23 mouse cellular contexts compared by ENCODE assay signal in the genomic region with DNA sequence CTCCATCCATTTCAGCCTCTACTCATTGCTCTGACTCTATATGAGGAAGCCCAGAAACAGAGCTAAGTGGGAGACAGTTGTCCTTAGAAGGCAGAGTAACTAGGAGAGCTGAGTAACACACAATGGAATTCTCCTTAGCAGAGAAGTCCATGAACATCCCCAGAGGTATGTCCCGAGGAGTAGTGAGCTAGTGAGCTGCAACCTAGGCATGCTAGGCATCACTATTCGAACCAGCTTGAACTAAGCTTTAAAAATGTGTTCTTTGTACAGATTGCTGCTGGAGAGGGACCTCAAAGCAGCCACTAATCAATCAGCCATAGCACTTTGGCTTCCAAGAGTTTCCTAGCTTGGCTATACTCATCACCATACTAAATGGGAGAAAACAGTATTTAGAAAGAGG. TPM values are rescaled to one million over a fixed set of nuclear protein-coding genes. Genes with fewer than 3 reads are reported as not detected.
A peak's percentile ranks its signal among the peaks of the same experiment; 100 is the strongest.
DNase-seq lines count a peak whose midpoint lies in the region; ATAC-seq and TF ChIP-seq lines count a peak whose summit lies in the region.
"Had no signal": no experiment of that assay in that cellular context is flagged by ENCODE, and none has a peak within 500 bp of the region (broad histone marks: within the 10 kb centered on the region; RNA-seq: fewer than 3 reads in every experiment).

No protein-coding gene starts in this region.

- no peaks in the 10 kb centered on the region for H3K9me3 ChIP-seq in heart, embryonic 13.5 days
- H3K9me3 ChIP-seq: G1E; heart, embryonic 12.5 days had no signal

- DNase-seq in heart, adult 2 months, result no peak
- DNase-seq in fibroblast of lung, adult 2 months (ENCODE audit: low read depth), result peak; percentile 25
- DNase-seq in kidney, postnatal 25 days, result no peak
- no peak for DNase-seq in spleen, adult 12 weeks (ENCODE audit: low spot score)
- DNase-seq: adrenal gland, postnatal 14 days; cerebellum, adult 9-10 months; kidney, adult 18-20 months; right cerebral cortex, adult 18-20 months; thymus, adult 2 months; thymus, postnatal 4 days had no signal

- 60% methylated on average over 2 of the region's 2 CpGs for WGBS in heart, embryonic 13.5 days
- WGBS in heart, adult 2 months, result 60% methylated on average over 2 of the region's 2 CpGs
- WGBS in small intestine, adult 2 months, result 81% methylated on average over 2 of the region's 2 CpGs

- no peak overlapping the region for H3K4me3 ChIP-seq in heart, embryonic 13.5 days
- H3K4me3 ChIP-seq in heart, adult 2 months, result no peak overlapping the region
- H3K4me3 ChIP-seq in C2C12 (ENCODE audit: insufficient read depth, poor library complexity, severe bottlenecking), result no peak overlapping the region
- no peak overlapping the region for H3K4me3 ChIP-seq in small intestine, adult 2 months (ENCODE audit: low read depth, low read length)
- H3K4me3 ChIP-seq: heart, embryonic 12.5 days; hindbrain, embryonic 10.5 days; midbrain, embryonic 10.5 days had no signal

- TF ChIP-seq EP300 in heart, adult 2 months (IDR thresholded peaks at IDR 0.05; ENCODE audit: insufficient read depth, low read depth, low read length), result no peak

- peak overlapping the region; percentile 33 for H3ac ChIP-seq in C2C12 (ENCODE audit: control insufficient read depth, insufficient read length, low read depth)

- H3K27me3 ChIP-seq in heart, embryonic 13.5 days (replicated peaks), result no peaks in the 10 kb centered on the region
- H3K27me3 ChIP-seq in heart, adult 2 months (ENCODE audit: control insufficient read depth, insufficient read depth, low read length), result no peaks in the 10 kb centered on the region
- H3K27me3 ChIP-seq in C2C12 (ENCODE audit: control insufficient read depth, insufficient read depth, insufficient read length), result no peaks in the 10 kb centered on the region
- H3K27me3 ChIP-seq in small intestine, adult 2 months (ENCODE audit: control insufficient read depth, insufficient read depth, low read length), result no peaks in the 10 kb centered on the region
- H3K27me3 ChIP-seq: CH12.LX; heart, embryonic 12.5 days had no signal

- intact Hi-C loops in heart, adult 2 months (cut with DNase I), result no loop called here

- no peak for TF ChIP-seq CTCF in heart, adult 2 months (IDR thresholded peaks at IDR 0.05)
- no peak for TF ChIP-seq CTCF in C2C12 (IDR thresholded peaks at IDR 0.05; ENCODE audit: control insufficient read depth, insufficient read depth, insufficient read length)
- no peak for TF ChIP-seq CTCF in small intestine, adult 2 months (IDR thresholded peaks at IDR 0.05; ENCODE audit: extremely low read depth, insufficient read length, insufficient replicate concordance, low read depth, low read length)

- H3K4me1 ChIP-seq in heart, embryonic 13.5 days, result peaks cover 59% of the 10 kb centered on the region
- H3K4me1 ChIP-seq in heart, adult 2 months (ENCODE audit: control insufficient read depth, insufficient read depth, low read length), result peaks cover 33% of the 10 kb centered on the region
- H3K4me1 ChIP-seq in small intestine, adult 2 months (ENCODE audit: control insufficient read depth, insufficient read depth, insufficient read length, low read length), result peaks cover 25% of the 10 kb centered on the region

- H3K79me2 ChIP-seq in heart, adult 2 months (replicated peaks; ENCODE audit: control insufficient read depth, insufficient read depth, low read length), result peaks cover 17% of the 10 kb centered on the region
- no peaks in the 10 kb centered on the region for H3K79me2 ChIP-seq in C2C12 (ENCODE audit: control insufficient read depth, insufficient read depth)

- H3K4me2 ChIP-seq in heart, embryonic 13.5 days, result no peak overlapping the region
- H3K4me2 ChIP-seq: heart, embryonic 12.5 days had no signal

- no peak overlapping the region for H3K9ac ChIP-seq in heart, embryonic 13.5 days
- no peak overlapping the region for H3K9ac ChIP-seq in heart, adult 2 months (ENCODE audit: low read depth, low read length)
- H3K9ac ChIP-seq: heart, embryonic 12.5 days had no signal

- H3K79me3 ChIP-seq in C2C12 (ENCODE audit: low read depth), result peaks cover 2% of the 10 kb centered on the region

- 0 out of 2 replicates have a peak, but pooled peaks cover 4% of the 10 kb centered on the region for H3K36me3 ChIP-seq in heart, embryonic 13.5 days
- H3K36me3 ChIP-seq in heart, adult 2 months (ENCODE audit: control insufficient read depth, insufficient read depth, low read length), result peaks cover 9% of the 10 kb centered on the region
- no peaks in the 10 kb centered on the region for H3K36me3 ChIP-seq in C2C12 (ENCODE audit: control insufficient read depth, insufficient read depth)
- no peaks in the 10 kb centered on the region for H3K36me3 ChIP-seq in small intestine, adult 2 months (ENCODE audit: control insufficient read depth, insufficient read depth, low read length)
- H3K36me3 ChIP-seq: heart, embryonic 12.5 days; hindbrain, embryonic 10.5 days; midbrain, embryonic 10.5 days had no signal

- no peak for ATAC-seq in heart, embryonic 13.5 days (ENCODE audit: extremely low read depth, insufficient number of reproducible peaks, low FRiP score, low TSS enrichment)
- no peak for ATAC-seq in activated CD4-positive, CD25-positive, alpha-beta regulatory T cell, adult 4 months
- ATAC-seq: forebrain, embryonic 16.5 days; hindbrain, embryonic 16.5 days; midbrain, embryonic 16.5 days had no signal

- 0 out of 2 replicates have a peak overlapping the region, but pooled peaks have one; percentile 3 for H3K27ac ChIP-seq in heart, embryonic 13.5 days (replicated peaks)
- H3K27ac ChIP-seq in heart, adult 2 months, result no peak overlapping the region
- H3K27ac ChIP-seq in small intestine, adult 2 months (ENCODE audit: insufficient read depth, low read depth, low read length), result peak overlapping the region; percentile 60; the same call in 1 of the 2 replicates
- H3K27ac ChIP-seq: hindbrain, embryonic 10.5 days; macrophage; midbrain, embryonic 10.5 days had no signal

- no peak for TF ChIP-seq POLR2A in heart, adult 2 months (IDR thresholded peaks at IDR 0.05; ENCODE audit: insufficient read depth, low read depth, low read length)
- no peak for TF ChIP-seq POLR2A in small intestine, adult 2 months (IDR thresholded peaks at IDR 0.05; ENCODE audit: low read depth, low read length)

TF ChIP-seq in C2C12, 6 proteins besides CTCF, POLR2A, EP300 and RAD21:
- TF ChIP-seq MYOD1 (IDR thresholded peaks at IDR 0.05; ENCODE audit: control insufficient read depth, insufficient read length, low read depth) (no peak), USF1 (IDR thresholded peaks at IDR 0.05; ENCODE audit: low read depth) (no peak), CEBPB (IDR thresholded peaks at IDR 0.05; ENCODE audit: low read depth) (no peak), MAX (IDR thresholded peaks at IDR 0.05) (no peak), MYOG (IDR thresholded peaks at IDR 0.05; ENCODE audit: control insufficient read depth, extremely low read depth, insufficient read length) (no peak), FOSL1 (IDR thresholded peaks at IDR 0.05; ENCODE audit: insufficient read depth, low read length, poor library complexity, severe bottlenecking) (no peak)

RNA-seq across cellular contexts. Expression of gene Sorbs1, which starts 51.1 kb away (rescaled TPM):
- 65.4 and 74.3 TPM in 2 replicates for polyA plus RNA-seq in heart, embryonic 13.5 days (2015; fragmentation: Nextera tagmentation; extraction: Ambion mirVana)
- total RNA-seq in heart, adult 2 months (2021), result 100 to 1,000 TPM; 638 to 971 TPM
- polyA plus RNA-seq in heart, adult 2 months (2012; rRNA removed), result 185 and 253 TPM in 2 replicates
- 9.0 TPM for polyA plus RNA-seq in C2C12 (2012; fragmentation: generic; extraction: Trizol)
- 8.8 and 13.2 TPM in 2 replicates for polyA plus RNA-seq in small intestine, adult 2 months (2012; rRNA removed)
- polyA plus RNA-seq in activated CD4-positive, CD25-positive, alpha-beta regulatory T cell, adult 4 months (2017; shearing (Covaris generic)), result 10 to 100 TPM; 14.0 to 15.7 TPM
